Mouse (Mus musculus): ENCODE results near the gene Fam196a. TPM values are rescaled to one million over a fixed set of nuclear protein-coding genes. Genes with fewer than 3 reads are reported as not detected.

Fam196a gene
- total RNA-seq (2014; fragmentation: Nextera tagmentation) (not detected in 2 replicates), total RNA-seq (2017) (not detected in 2 replicates)

GRCm38 (mm10) chr7:134937927-134938609 is at the start of gene Fam196a:
Gene Fam196a, minus strand, starts transcription at chr7:134938430.
- ATAC-seq (replicated peaks; ENCODE audit: low FRiP score, low TSS enrichment, poor library complexity, severe bottlenecking) = no peak

- no peak for ATAC-seq (replicated peaks; ENCODE audit: low FRiP score, low TSS enrichment, poor library complexity, severe bottlenecking)
Measured at GRCm38 (mm10) chr7:134961608-134962007, 23.4 kb upstream of the Fam196a start.

GRCm38 (mm10) chr7:134960871-134961270 is 22.6 kb upstream of the Fam196a start:
- ATAC-seq (replicated peaks; ENCODE audit: low FRiP score, low TSS enrichment, poor library complexity, severe bottlenecking) = 0 out of 2 replicates have a peak, but pooled peaks have one; percentile 63

- no peak for ATAC-seq (replicated peaks; ENCODE audit: low FRiP score, low TSS enrichment, poor library complexity, severe bottlenecking)
Measured at GRCm38 (mm10) chr7:134959086-134959485, 20.9 kb upstream of the Fam196a start.

GRCm38 (mm10) chr7:134945925-134946716 is 7.9 kb upstream of the Fam196a start:
- ATAC-seq (replicated peaks; ENCODE audit: low FRiP score, low TSS enrichment, poor library complexity, severe bottlenecking) = no peak

DNA sequence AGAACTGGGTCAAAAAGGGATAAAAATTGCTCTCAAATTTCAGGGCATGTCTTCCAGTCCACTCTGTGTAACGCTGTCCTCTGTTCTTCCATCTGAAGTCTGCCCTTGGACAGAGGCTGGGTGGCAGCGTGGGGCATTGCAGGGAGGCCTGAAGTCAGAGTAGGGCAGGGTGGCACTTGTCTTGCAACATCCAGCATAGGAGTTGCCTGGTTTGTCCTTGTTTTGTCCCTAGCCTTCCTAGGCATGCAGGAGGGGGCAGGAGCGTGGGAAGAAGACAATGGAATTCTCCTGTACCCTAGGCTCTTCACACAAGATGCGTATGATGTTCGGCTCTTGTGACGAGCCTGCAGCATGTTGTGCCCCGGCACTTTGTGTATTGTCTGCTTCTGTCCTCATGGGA is 5.5 kb upstream of the Fam196a start:
- ATAC-seq (replicated peaks; ENCODE audit: low FRiP score, low TSS enrichment, poor library complexity, severe bottlenecking) = no peak

GRCm38 (mm10) chr7:134943063-134943462 is 4.8 kb upstream of the Fam196a start:
- no peak for ATAC-seq (replicated peaks; ENCODE audit: low FRiP score, low TSS enrichment, poor library complexity, severe bottlenecking)

- no peak for ATAC-seq (replicated peaks; ENCODE audit: low FRiP score, low TSS enrichment, poor library complexity, severe bottlenecking)
Measured at GRCm38 (mm10) chr7:134941891-134942290, 3.7 kb upstream of the Fam196a start.

GRCm38 (mm10) chr7:134937471-134937926 is 731 bp downstream of the Fam196a start:
- ATAC-seq (replicated peaks; ENCODE audit: low FRiP score, low TSS enrichment, poor library complexity, severe bottlenecking) = 0 out of 2 replicates have a peak, but pooled peaks have one; percentile 22

GRCm38 (mm10) chr7:134931886-134932285 is 6.3 kb downstream of the Fam196a start:
- ATAC-seq (replicated peaks; ENCODE audit: low FRiP score, low TSS enrichment, poor library complexity, severe bottlenecking) = no peak

- no peak for ATAC-seq (replicated peaks; ENCODE audit: low FRiP score, low TSS enrichment, poor library complexity, severe bottlenecking)
Measured at GRCm38 (mm10) chr7:134901992-134902391, 36.2 kb downstream of the Fam196a start.

DNA sequence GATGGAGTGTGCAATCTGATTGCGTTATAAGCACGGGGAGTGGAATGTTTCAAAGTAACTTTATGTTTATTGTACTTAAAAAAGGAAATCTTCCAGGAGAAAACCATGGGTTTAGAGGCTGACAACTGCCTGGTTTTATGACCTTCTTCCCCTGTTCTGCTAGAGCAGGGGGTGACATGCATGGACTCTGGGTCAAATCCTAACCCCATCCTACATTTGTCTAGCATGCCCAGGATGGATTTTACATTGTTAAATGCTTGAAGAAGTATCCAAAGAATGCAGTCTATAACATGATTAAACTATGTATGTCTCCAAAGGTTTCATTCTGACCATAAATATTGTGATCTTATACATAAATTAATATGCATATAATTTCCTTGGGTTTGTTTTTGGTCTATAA is 38.8 kb downstream of the Fam196a start:
- no peak for ATAC-seq (replicated peaks; ENCODE audit: low FRiP score, low TSS enrichment, poor library complexity, severe bottlenecking)

GRCm38 (mm10) chr7:134894604-134895003 is 43.6 kb downstream of the Fam196a start:
- no peak for ATAC-seq (replicated peaks; ENCODE audit: low FRiP score, low TSS enrichment, poor library complexity, severe bottlenecking)

DNA sequence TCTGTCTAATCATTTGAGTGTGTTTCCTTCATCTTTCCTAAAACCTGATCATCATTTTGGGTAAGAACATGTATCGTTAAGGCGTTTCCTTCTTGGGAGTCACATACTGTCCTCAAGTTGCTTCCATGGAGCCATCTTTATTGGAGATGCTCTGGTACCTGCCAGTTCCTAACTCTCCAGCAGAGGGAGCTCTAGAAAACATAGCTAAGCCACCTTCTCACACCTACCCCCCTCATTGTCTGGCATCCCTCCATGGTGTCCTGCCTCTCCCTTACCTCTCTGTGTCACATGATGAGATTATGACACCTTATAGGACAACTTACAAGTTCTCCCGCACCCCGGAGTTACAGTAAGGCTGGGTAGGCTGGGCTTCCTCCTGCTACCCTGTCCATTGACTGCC is 45.3 kb downstream of the Fam196a start:
- peak; percentile 79 for ATAC-seq (replicated peaks; ENCODE audit: low FRiP score, low TSS enrichment, poor library complexity, severe bottlenecking)

DNA sequence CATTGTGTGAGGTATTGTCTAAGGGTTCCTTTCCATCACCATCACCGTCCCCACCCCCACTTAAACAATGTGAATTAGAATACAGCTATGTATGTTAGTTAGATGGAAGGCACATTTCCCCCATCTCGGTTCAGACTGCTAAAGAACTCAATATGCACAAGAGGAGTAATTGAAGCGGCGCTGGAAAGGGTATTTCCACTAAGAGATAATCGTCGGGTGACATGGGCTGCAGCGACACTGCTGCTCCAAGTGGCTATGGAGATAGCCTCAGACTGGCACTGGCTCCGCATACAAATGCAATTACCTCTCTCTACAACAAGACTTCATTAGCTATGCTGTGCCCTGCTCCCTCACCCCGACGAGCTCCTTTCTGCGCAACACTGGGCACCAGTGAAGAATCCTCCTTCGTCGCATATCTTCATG is 45.8 kb downstream of the Fam196a start:
- ATAC-seq (replicated peaks; ENCODE audit: low FRiP score, low TSS enrichment, poor library complexity, severe bottlenecking) = no peak

DNA sequence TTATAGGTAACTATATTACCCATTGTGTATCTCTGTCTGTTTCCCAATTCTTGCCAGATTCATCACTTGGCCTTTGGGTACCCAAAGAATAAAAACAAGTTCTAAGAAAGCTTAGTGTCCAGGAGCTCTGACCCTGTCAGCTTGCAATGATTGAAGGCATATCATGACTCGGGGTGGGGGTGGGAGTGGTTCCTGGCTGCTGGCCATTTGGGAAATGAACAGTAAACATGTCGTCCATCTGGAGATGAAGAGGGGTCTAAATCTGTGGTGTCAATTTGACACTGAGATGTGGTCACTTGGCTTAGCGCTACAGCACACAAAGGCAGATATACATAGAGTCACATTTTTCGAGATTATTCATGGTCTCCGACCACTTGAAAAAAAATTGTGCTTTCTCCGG is 54.7 kb downstream of the Fam196a start:
- ATAC-seq (replicated peaks; ENCODE audit: low FRiP score, low TSS enrichment, poor library complexity, severe bottlenecking) = no peak

GRCm38 (mm10) chr7:134880431-134880830 is 57.8 kb downstream of the Fam196a start:
- ATAC-seq (replicated peaks; ENCODE audit: low FRiP score, low TSS enrichment, poor library complexity, severe bottlenecking) = no peak

- ATAC-seq (replicated peaks; ENCODE audit: low FRiP score, low TSS enrichment, poor library complexity, severe bottlenecking) = no peak
Measured at GRCm38 (mm10) chr7:134878985-134879384, 59.2 kb downstream of the Fam196a start.

DNA sequence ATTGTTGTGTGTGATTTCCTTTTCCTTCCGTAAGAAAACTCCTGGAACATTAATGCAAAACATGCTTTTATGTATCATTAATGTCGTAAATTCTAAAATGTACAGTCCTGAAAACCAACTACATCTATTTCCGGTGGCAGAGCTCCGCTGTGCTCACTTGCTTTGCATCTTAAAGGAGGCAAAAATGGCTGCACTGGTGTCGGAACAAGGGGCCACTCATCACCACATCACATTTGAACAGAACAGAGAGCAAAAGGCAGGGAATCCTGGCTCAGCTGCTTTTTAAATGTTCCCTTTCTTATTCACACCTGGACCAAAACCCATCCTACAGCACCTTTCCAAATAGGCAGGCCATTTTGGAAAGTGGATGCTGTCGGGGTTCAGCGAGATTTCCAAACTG is 65.2 kb downstream of the Fam196a start:
- no peak for ATAC-seq (replicated peaks; ENCODE audit: low FRiP score, low TSS enrichment, poor library complexity, severe bottlenecking)

DNA sequence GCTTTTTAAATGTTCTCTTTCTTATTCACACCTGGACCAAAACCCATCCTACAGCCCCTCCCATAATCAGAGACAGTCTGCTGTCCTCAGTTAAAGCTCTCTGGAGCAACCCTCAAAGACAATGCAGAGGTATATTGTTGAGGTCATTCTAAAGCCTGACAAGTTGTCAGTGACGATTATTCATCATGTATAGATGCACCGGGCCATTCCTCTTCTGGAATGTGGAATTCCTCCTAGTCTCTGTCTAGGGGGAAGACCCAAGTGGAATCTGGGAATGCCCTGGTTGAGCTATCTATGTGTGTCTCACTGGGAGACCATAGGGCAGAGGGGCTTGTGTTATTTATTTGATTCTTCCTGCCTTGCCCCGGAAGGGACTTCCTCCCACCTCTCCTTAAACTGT is 65.7 kb downstream of the Fam196a start:
- ATAC-seq (replicated peaks; ENCODE audit: low FRiP score, low TSS enrichment, poor library complexity, severe bottlenecking) = no peak

- ATAC-seq (replicated peaks; ENCODE audit: low FRiP score, low TSS enrichment, poor library complexity, severe bottlenecking) = no peak
Measured at GRCm38 (mm10) chr7:134864175-134864574, 74.1 kb downstream of the Fam196a start.

Data from megakaryocyte-erythroid progenitor cell, adult 5-6 weeks (primary cell).